Mouse (Mus musculus): Measurements from ENCODE around the gene Vegfb.
"Not testable (repeated sequence)": the region's sequence is repeated elsewhere in the genome, so short reads cannot be mapped to it uniquely, and the experiment has no call there.

DNA sequence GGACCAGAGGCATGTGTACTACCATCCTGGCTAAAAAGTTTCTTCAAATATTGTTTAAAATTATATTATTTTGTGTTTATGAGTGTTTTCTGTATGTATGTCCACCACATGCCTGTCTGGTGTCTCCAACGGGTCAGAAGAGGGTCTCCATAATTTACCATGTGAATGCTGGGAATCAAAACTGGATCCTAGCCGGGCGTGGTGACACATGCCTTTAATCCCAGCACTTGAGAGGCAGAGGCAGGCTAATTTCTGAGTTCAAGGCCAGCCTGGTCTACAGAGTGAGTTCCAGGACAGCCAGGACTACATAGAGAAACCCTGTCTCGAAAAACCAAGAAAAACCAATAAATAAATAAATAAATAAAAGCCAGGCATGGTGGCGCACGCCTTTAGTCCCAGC lies 3.7 kb upstream of the Vegfb start:
- TF ChIP-seq CTCF (conservative IDR thresholded peaks at IDR 0.05; ENCODE audit: insufficient read depth, insufficient read length, low read depth, low read length); POLR2A (IDR thresholded peaks at IDR 0.05; ENCODE audit: low read depth, low read length): not testable (repeated sequence)
